Mouse (Mus musculus) ES-Bruce4 (cell line): ENCODE measurements around the gene Alg2.

ENCODE experiments used
- CTCF ChIP-seq: IDR thresholded peaks from one replicate; pipeline ENCODE4 v1.8.1; 2011; ENCODE audit warnings: low read depth, low read length
- EP300 ChIP-seq: IDR thresholded peaks from 2 replicates; pipeline ENCODE4 v1.6.1; 2011; ENCODE audit warnings: low read depth, low read length; ENCODE audit not compliant: insufficient read depth
- POLR2A ChIP-seq: IDR thresholded peaks from one replicate; pipeline ENCODE4 v1.8.1; 2011; ENCODE audit warnings: low read length; ENCODE audit not compliant: insufficient read depth

DNA sequence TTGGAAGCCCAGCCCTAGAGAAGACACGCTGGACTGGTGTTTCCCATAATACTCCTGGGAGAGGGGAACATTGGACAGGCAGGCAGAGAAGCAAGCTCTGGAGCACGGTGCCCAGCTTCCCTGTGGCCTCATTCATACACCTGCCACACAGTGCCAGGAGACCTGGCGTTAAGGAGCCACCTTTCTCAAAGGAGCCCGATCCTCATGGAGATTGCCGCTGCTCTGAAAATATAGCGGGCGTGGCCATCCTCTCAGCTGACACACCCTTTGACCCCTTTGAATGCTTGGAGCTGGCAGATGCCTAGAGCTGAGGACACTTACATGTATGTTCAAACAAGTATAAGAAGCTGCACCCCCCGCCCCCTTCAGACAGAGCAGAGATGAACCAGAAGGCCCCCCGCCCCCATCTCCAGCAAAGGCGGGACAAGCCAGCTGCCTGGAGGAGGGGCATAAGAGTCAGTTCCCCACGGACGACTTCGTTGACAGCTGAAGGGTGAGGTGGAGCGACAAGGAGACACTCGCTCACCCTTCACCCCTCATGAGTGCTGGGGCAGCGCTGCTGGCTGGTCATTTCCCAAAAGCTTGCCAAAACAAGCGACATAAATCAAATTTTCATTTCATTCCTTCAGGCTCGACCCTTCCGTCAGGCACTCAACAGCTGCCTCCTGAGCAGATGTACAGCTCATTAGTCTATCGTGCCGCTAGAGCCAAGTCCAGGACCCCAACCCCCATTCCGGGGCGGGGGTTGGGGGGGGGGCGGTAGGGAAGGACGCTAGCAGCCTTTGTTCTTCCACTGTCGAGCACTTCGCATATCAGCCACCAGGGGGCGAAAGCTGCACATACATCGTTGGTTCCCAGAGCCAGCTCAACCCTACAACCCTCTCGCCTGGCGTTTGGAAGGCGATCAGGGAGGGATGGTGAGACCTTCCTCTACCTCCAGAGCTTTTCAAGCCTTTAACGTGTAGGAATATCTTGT lies 36.5 kb downstream of the Alg2 start:
- TF ChIP-seq POLR2A (no peak), EP300 (no peak), CTCF (peak; percentile 86)
